Mouse (Mus musculus): ENCODE data around the gene Brd3. TPM values are rescaled to one million over a fixed set of nuclear protein-coding genes. Genes with fewer than 3 reads are reported as not detected.
"Not testable (repeated sequence)": the region's sequence is repeated elsewhere in the genome, so short reads cannot be mapped to it uniquely, and the experiment has no call there.

The Brd3 gene
- polyA plus RNA-seq, 1 experiment from 2014 or later: 145 TPM

DNA sequence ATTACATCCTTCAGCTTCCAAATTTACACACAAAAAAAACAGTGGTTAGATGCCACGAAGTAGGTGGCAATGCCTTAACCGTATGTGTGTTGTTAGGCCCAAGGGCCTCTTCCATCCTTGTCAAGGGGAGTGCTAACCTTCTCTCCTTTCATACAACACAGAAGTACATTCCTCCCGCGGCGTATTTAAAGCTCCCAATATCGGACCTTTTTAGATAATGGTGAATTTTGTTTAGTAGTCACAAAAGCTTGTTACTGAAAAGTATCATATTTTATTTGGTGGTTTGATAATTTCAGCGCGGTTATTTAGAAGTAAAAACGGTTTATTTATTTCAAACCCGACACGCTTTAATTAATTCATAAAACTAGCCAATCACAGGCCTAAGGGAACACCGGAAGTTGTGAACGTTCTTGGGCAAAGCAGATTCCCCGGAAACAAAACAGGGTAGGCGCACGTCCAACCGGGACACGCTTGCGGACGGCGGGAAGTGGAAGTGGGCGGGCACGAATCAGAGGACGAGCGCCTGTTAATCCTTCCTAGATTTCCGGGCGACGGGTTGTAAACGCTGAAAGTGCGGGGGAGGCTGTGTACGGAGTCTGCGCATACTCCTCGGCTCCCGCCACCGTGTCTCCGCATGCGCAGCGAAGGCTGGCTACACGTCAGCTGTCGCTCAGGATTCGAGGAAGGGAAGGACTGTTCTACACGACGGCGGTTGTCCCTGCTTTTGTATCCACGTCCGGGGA is 32.5 kb upstream of the Brd3 start:
- Histone ChIP-seq H3K9me3 (no peaks in the 10 kb centered on the region), H3K36me3 (peaks cover 35% of the 10 kb centered on the region), H3K4me3 (peak overlapping the region; percentile 56), H3K27me3 (ENCODE audit: insufficient read depth, poor library complexity, severe bottlenecking) (no peaks in the 10 kb centered on the region), H3K27ac (peak overlapping the region; percentile 92), H3K4me1 (replicated peaks) (peaks cover 21% of the 10 kb centered on the region)
- DNase-seq (ENCODE audit: low spot score): peak; percentile 96
- WGBS: under 1% methylated on average over 46 of the region's 46 CpGs

- Histone ChIP-seq H3K9me3 (no peaks in the 10 kb centered on the region), H3K4me1 (replicated peaks) (peaks cover 21% of the 10 kb centered on the region), H3K36me3 (peaks cover 36% of the 10 kb centered on the region), H3K27me3 (ENCODE audit: insufficient read depth, poor library complexity, severe bottlenecking) (no peaks in the 10 kb centered on the region), H3K4me3 (peak overlapping the region; percentile 56; the same call in 1 of the 2 replicates), H3K27ac (peak overlapping the region; percentile 42)
- no peak for DNase-seq (ENCODE audit: low spot score)
- WGBS: 25% methylated on average over 5 of the region's 5 CpGs
Measured at GRCm38 (mm10) chr2:27539336-27539735, 31.9 kb upstream of the Brd3 start.

- WGBS: 69% methylated on average over 5 of the region's 5 CpGs
- Histone ChIP-seq H3K4me1 (replicated peaks) (peaks cover 21% of the 10 kb centered on the region), H3K27ac (peak overlapping the region; percentile 42; the same call in 1 of the 2 replicates), H3K36me3 (peaks cover 39% of the 10 kb centered on the region), H3K4me3 (peak overlapping the region; percentile 56; the same call in 1 of the 2 replicates)
- DNase-seq (ENCODE audit: low spot score); H3K9me3 ChIP-seq; H3K27me3 ChIP-seq (ENCODE audit: insufficient read depth, poor library complexity, severe bottlenecking): not testable (repeated sequence)
Measured at GRCm38 (mm10) chr2:27538455-27539330, 31.2 kb upstream of the Brd3 start.

GRCm38 (mm10) chr2:27518283-27518682 is 10.8 kb upstream of the Brd3 start:
- DNase-seq (ENCODE audit: low spot score): no peak
- 91% methylated on average over 3 of the region's 3 CpGs for WGBS
- no peaks in the 10 kb centered on the region for H3K9me3 ChIP-seq
- H3K4me3 ChIP-seq: no peak overlapping the region
- H3K4me1 ChIP-seq (replicated peaks): peaks cover 34% of the 10 kb centered on the region
- H3K27me3 ChIP-seq (ENCODE audit: insufficient read depth, poor library complexity, severe bottlenecking): no peaks in the 10 kb centered on the region
- no peak overlapping the region for H3K27ac ChIP-seq
- H3K36me3 ChIP-seq: peaks cover 61% of the 10 kb centered on the region

- Histone ChIP-seq H3K4me1 (replicated peaks) (peaks cover 34% of the 10 kb centered on the region), H3K4me3 (peak overlapping the region; percentile 97), H3K27ac (peak overlapping the region; percentile 93), H3K27me3 (ENCODE audit: insufficient read depth, poor library complexity, severe bottlenecking) (no peaks in the 10 kb centered on the region), H3K36me3 (peaks cover 41% of the 10 kb centered on the region), H3K9me3 (no peaks in the 10 kb centered on the region)
- DNase-seq (ENCODE audit: low spot score): no peak
- WGBS: 16% methylated on average over 1 of the region's 1 CpGs
Measured at GRCm38 (mm10) chr2:27516289-27516688, 8.8 kb upstream of the Brd3 start.

DNA sequence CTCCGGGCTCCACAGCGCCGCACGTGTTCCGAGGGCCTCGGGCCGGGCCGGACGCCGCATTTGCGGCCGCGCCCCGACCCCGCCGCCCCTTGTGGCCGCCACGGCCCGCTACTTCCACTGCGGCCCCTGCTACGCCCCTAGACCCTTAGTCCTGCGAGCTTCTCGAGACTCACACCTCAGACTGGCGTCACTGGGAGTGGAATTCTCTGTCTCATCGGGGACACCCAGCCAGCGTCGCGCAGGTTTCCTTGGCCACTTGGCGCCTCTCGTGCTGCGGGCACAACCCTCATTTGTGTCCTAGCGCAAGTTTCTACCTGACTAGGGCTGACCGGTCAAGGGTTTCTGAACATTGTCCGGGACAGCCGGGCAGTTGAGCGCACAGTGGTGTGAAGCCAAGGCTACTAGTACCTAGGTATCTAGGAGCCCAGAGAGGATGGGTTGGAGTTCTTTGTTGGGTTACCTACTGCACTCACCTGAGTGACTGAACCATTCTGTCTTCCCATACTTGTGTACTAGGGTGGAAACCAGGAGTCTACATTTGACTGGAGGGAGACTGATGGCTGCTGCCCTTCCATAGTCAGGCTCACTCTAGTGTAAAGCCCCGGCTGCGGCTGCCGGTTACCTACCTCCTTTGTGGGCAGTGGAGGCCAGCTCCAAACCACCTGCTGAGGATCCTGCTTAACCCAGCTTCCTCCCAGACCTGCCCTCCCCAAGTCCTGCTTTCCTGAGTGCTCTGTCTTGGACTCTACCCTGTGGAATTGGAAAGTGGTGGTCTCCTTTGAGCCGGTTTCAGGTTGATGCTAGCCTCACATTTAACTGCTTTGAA is 8.1 kb upstream of the Brd3 start:
- Histone ChIP-seq H3K4me1 (replicated peaks) (peaks cover 34% of the 10 kb centered on the region), H3K36me3 (peaks cover 34% of the 10 kb centered on the region), H3K4me3 (peak overlapping the region; percentile 97), H3K9me3 (no peaks in the 10 kb centered on the region), H3K27ac (peak overlapping the region; percentile 93), H3K27me3 (ENCODE audit: insufficient read depth, poor library complexity, severe bottlenecking) (no peaks in the 10 kb centered on the region)
- under 1% methylated on average over 40 of the region's 40 CpGs for WGBS
- DNase-seq (ENCODE audit: low spot score): no peak

GRCm38 (mm10) chr2:27514639-27515328 is 7.3 kb upstream of the Brd3 start, which contains the start of gene Wdr5:
TSS of gene Wdr5 (plus strand) at chr2:27515157.
- H3K9me3 ChIP-seq: no peaks in the 10 kb centered on the region
- H3K4me3 ChIP-seq: peak within 1 kb of the TSS; percentile 97
- H3K4me1 ChIP-seq (replicated peaks): peaks cover 34% of the 10 kb centered on the region
- no peaks in the 10 kb centered on the region for H3K27me3 ChIP-seq (ENCODE audit: insufficient read depth, poor library complexity, severe bottlenecking)
- H3K36me3 ChIP-seq: peaks cover 26% of the 10 kb centered on the region
- DNase-seq (ENCODE audit: low spot score): peak; percentile 98
- WGBS: under 1% methylated on average over 57 of the region's 57 CpGs
- peak within 1 kb of the TSS; percentile 93 for H3K27ac ChIP-seq

- H3K9me3 ChIP-seq: no peaks in the 10 kb centered on the region
- DNase-seq (ENCODE audit: low spot score): no peak
- no peaks in the 10 kb centered on the region for H3K27me3 ChIP-seq (ENCODE audit: insufficient read depth, poor library complexity, severe bottlenecking)
- H3K4me3 ChIP-seq: peak overlapping the region; percentile 97
- H3K27ac ChIP-seq: peak overlapping the region; percentile 93
- H3K4me1 ChIP-seq (replicated peaks): peaks cover 34% of the 10 kb centered on the region
- WGBS: 82% methylated on average over 5 of the region's 5 CpGs
- H3K36me3 ChIP-seq: peaks cover 17% of the 10 kb centered on the region
Measured at GRCm38 (mm10) chr2:27513861-27514260, 6.4 kb upstream of the Brd3 start.

DNA sequence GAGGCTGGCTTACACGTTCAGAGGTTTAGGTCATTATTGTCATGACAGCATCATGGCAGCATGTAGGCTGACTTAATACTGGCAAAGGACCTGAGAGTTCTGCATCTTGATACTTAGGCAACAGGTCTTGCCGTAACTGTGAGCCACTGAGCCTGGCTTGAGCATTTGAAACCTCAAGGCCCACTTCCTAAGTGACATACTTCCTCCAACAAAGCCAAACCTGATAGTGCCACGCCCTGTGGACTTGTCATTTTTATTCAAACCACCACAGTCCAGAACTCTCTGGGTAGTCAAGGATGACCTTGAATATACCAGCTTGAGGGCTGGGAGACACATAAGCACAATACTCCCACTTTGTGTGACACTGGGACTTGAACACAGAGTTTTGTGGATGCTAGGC is 5.4 kb upstream of the Brd3 start:
- no peak overlapping the region for H3K4me3 ChIP-seq
- H3K4me1 ChIP-seq (replicated peaks): peaks cover 34% of the 10 kb centered on the region
- WGBS: 93% methylated on average over 3 of the region's 3 CpGs
- H3K36me3 ChIP-seq: peaks cover 7% of the 10 kb centered on the region
- no peaks in the 10 kb centered on the region for H3K27me3 ChIP-seq (ENCODE audit: insufficient read depth, poor library complexity, severe bottlenecking)
- no peak for DNase-seq (ENCODE audit: low spot score)
- no peak overlapping the region for H3K27ac ChIP-seq
- H3K9me3 ChIP-seq: no peaks in the 10 kb centered on the region

DNA sequence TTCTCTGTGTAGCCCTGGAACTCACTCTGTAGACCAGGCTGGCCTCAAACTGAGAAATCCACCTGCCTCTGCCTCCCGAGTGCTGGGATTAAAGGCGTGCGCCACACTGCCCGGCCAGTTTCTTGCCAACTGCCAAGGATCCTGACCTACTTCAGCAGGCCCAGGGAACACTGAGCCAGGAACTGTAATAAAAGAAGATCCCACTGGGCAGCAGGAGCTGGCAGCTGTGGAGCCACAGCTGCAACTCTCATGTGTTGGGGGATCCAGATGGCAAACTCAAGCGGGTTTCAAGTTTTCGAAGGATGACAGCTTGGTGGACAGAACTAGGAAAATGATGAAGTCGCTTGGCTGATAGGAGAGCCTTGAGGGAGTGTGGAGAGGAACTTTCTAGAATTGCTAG is 3.2 kb upstream of the Brd3 start:
- Histone ChIP-seq H3K27me3 (ENCODE audit: insufficient read depth, poor library complexity, severe bottlenecking) (no peaks in the 10 kb centered on the region), H3K4me3 (no peak overlapping the region), H3K36me3 (no peaks in the 10 kb centered on the region), H3K4me1 (replicated peaks) (peaks cover 19% of the 10 kb centered on the region), H3K9me3 (no peaks in the 10 kb centered on the region), H3K27ac (no peak overlapping the region)
- no peak for DNase-seq (ENCODE audit: low spot score)
- WGBS: 96% methylated on average over 7 of the region's 7 CpGs

GRCm38 (mm10) chr2:27506658-27507057 is 804 bp downstream of the Brd3 start:
- H3K36me3 ChIP-seq: not testable (repeated sequence)

GRCm38 (mm10) chr2:27505539-27505938 is 1.9 kb downstream of the Brd3 start:
- no peaks in the 10 kb centered on the region for H3K9me3 ChIP-seq
- peaks cover 18% of the 10 kb centered on the region for H3K4me1 ChIP-seq (replicated peaks)
- peak; percentile 55 for DNase-seq (ENCODE audit: low spot score)
- 12% methylated on average over 6 of the region's 6 CpGs for WGBS
- no peaks in the 10 kb centered on the region for H3K36me3 ChIP-seq
- no peaks in the 10 kb centered on the region for H3K27me3 ChIP-seq (ENCODE audit: insufficient read depth, poor library complexity, severe bottlenecking)
- peak overlapping the region; percentile 45; the same call in 1 of the 2 replicates for H3K27ac ChIP-seq
- no peak overlapping the region for H3K4me3 ChIP-seq

More at GRCm38 (mm10) chr2:27506658-27507057, 804 bp downstream of the Brd3 start:
- H3K4me3 ChIP-seq; H3K27me3 ChIP-seq (ENCODE audit: insufficient read depth, poor library complexity, severe bottlenecking); DNase-seq (ENCODE audit: low spot score); H3K9me3 ChIP-seq; H3K27ac ChIP-seq: not testable (repeated sequence)
- WGBS: 92% methylated on average over 4 of the region's 4 CpGs
- peaks cover 18% of the 10 kb centered on the region for H3K4me1 ChIP-seq (replicated peaks)

Data from hindbrain, embryonic 10.5 days (tissue).